Mouse (Mus musculus): Measurements from ENCODE around the gene Nqo1. TPM values are rescaled to one million over a fixed set of nuclear protein-coding genes. Genes with fewer than 3 reads are reported as not detected.

Nqo1 gene
- polyA plus RNA-seq, 1 experiment from 2014 or later, result 8.2 TPM

DNA sequence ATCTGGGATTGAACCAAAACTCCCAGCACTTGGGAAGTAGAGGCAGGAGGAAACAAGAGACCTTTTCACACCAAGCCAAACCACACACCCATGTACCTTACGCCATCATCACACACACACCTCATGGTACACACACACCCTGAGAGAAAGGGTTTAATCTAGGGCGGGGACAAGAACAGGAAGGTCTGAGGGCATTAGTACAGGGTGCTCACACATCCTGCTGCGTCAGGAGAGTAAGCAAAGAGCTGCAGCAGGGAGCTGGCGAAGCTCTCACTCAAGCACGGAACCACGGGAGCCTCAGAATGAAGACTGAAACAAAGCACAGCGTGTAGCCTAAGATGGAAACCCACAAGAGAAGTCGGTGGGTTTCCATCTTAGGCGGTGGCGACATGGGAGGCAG is 10.9 kb upstream of the Nqo1 start:
- no peak for ATAC-seq
- Histone ChIP-seq H3K4me3 (ENCODE audit: low read depth, low read length) (no peak overlapping the region), H3K4me1 (ENCODE audit: insufficient read depth, low read depth, low read length) (no peaks in the 10 kb centered on the region), H3K36me3 (ENCODE audit: insufficient read depth, low read length) (peaks cover 44% of the 10 kb centered on the region), H3K27me3 (replicated peaks; ENCODE audit: insufficient read depth, low read length) (no peaks in the 10 kb centered on the region), H3K9me3 (ENCODE audit: low read length) (no peaks in the 10 kb centered on the region), H3K9ac (replicated peaks; ENCODE audit: low read depth) (no peak overlapping the region), H3K4me2 (replicated peaks; ENCODE audit: low read depth, low read length) (no peak overlapping the region), H3K27ac (ENCODE audit: low read length) (no peak overlapping the region)
- DNase-seq (ENCODE audit: low spot score), result no peak
- TF ChIP-seq EP300 (IDR thresholded peaks at IDR 0.05) (no peak), CTCF (IDR thresholded peaks at IDR 0.05) (no peak)
- WGBS, result 92% methylated on average over 10 of the region's 10 CpGs

DNA sequence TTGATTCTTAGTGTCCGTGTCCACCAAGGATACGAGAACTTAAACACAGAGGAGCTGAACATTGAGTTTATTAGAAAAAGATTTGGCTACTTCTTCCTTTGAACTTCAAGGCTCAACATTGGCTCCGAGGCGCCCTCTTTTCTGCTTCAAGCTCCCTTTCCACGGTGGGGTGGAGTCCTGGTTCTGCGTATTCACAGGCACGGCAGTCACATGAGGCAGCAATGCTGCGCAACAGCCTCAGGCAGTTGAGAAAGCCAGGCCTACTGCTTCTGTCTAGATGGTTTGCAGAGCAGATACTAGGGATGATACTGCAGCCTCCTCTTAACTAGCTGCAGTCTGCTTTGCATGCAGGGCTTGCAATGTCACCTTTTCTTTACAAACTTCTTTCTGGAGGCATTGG is 9.5 kb upstream of the Nqo1 start:
- 88% methylated on average over 8 of the region's 8 CpGs for WGBS
- no peaks in the 10 kb centered on the region for H3K9me3 ChIP-seq (ENCODE audit: low read length)
- H3K4me1 ChIP-seq (ENCODE audit: insufficient read depth, low read depth, low read length), result no peaks in the 10 kb centered on the region
- ATAC-seq (no peak), DNase-seq (ENCODE audit: low spot score) (no peak)
- no peak overlapping the region for H3K9ac ChIP-seq (replicated peaks; ENCODE audit: low read depth)
- no peaks in the 10 kb centered on the region for H3K27me3 ChIP-seq (replicated peaks; ENCODE audit: insufficient read depth, low read length)
- peaks cover 33% of the 10 kb centered on the region; the same call in 1 of the 2 replicates for H3K36me3 ChIP-seq (ENCODE audit: insufficient read depth, low read length)
- H3K4me2 ChIP-seq (replicated peaks; ENCODE audit: low read depth, low read length), result no peak overlapping the region
- H3K27ac ChIP-seq (ENCODE audit: low read length), result no peak overlapping the region
- no peak for TF ChIP-seq EP300 (IDR thresholded peaks at IDR 0.05)
- no peak for TF ChIP-seq CTCF (IDR thresholded peaks at IDR 0.05)
- no peak overlapping the region for H3K4me3 ChIP-seq (ENCODE audit: low read depth, low read length)

DNA sequence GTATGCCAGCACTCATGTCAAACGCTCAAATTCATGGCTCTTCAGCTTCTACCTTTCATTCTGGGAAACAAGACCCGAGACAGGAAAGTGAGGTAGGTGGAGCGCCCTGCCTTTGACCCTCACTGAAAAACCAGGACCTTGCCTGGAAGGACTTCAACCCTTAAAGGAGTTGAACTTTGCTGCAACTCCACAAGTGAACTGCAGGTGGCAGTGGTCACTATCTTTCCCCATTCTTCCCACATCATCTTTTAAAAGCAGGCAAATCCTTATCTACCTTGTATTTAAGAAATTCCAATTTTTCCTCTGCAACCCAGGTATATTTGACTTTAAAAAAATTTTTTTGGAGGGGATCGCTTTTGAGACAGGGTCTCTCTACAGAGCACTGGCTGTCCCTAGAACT is 8.4 kb upstream of the Nqo1 start:
- H3K36me3 ChIP-seq (ENCODE audit: insufficient read depth, low read length), result peaks cover 29% of the 10 kb centered on the region; the same call in 1 of the 2 replicates
- DNase-seq (ENCODE audit: low spot score) (peak; percentile 56), ATAC-seq (no peak)
- H3K9ac ChIP-seq (replicated peaks; ENCODE audit: low read depth), result no peak overlapping the region
- TF ChIP-seq CTCF (IDR thresholded peaks at IDR 0.05) (peak; percentile 77), EP300 (IDR thresholded peaks at IDR 0.05) (no peak)
- 62% methylated on average over 4 of the region's 4 CpGs for WGBS
- H3K4me1 ChIP-seq (ENCODE audit: insufficient read depth, low read depth, low read length), result no peaks in the 10 kb centered on the region
- no peak overlapping the region for H3K4me3 ChIP-seq (ENCODE audit: low read depth, low read length)
- no peak overlapping the region for H3K4me2 ChIP-seq (replicated peaks; ENCODE audit: low read depth, low read length)
- no peaks in the 10 kb centered on the region for H3K27me3 ChIP-seq (replicated peaks; ENCODE audit: insufficient read depth, low read length)
- no peak overlapping the region for H3K27ac ChIP-seq (ENCODE audit: low read length)
- no peaks in the 10 kb centered on the region for H3K9me3 ChIP-seq (ENCODE audit: low read length)

DNA sequence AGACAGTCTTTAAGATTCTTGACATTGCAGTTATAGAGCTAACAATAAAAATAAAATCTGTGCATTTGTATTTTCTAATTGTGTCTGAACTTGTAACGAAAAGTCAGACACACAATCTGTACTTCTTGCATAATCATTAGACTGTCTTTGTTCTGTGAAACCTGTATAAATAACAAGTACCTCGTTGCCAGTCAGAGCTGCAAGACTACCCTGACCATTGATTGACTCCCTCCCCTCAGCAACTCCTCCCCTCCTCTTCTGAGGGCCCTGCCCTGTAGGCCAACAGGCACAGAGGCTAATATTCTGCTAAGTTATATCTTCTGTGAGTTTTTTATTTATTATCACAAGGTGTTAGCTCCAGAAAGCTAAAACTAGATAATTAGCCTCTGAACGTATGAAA is 2.9 kb upstream of the Nqo1 start:
- peaks cover 4% of the 10 kb centered on the region; the same call in 1 of the 2 replicates for H3K4me1 ChIP-seq (ENCODE audit: insufficient read depth, low read depth, low read length)
- 34% methylated on average over 3 of the region's 3 CpGs for WGBS
- H3K4me2 ChIP-seq (replicated peaks; ENCODE audit: low read depth, low read length), result no peak overlapping the region
- H3K9me3 ChIP-seq (ENCODE audit: low read length), result no peaks in the 10 kb centered on the region
- peak; percentile 50 for DNase-seq (ENCODE audit: low spot score)
- H3K4me3 ChIP-seq (ENCODE audit: low read depth, low read length), result no peak overlapping the region
- no peak overlapping the region for H3K9ac ChIP-seq (replicated peaks; ENCODE audit: low read depth)
- 0 out of 2 replicates have a peak, but pooled peaks have one; percentile 34 for ATAC-seq
- H3K27ac ChIP-seq (ENCODE audit: low read length), result no peak overlapping the region
- H3K36me3 ChIP-seq (ENCODE audit: insufficient read depth, low read length), result 0 out of 2 replicates have a peak, but pooled peaks cover 6% of the 10 kb centered on the region
- H3K27me3 ChIP-seq (replicated peaks; ENCODE audit: insufficient read depth, low read length), result no peaks in the 10 kb centered on the region
- no peak for TF ChIP-seq EP300 (IDR thresholded peaks at IDR 0.05)
- no peak for TF ChIP-seq CTCF (IDR thresholded peaks at IDR 0.05)

DNA sequence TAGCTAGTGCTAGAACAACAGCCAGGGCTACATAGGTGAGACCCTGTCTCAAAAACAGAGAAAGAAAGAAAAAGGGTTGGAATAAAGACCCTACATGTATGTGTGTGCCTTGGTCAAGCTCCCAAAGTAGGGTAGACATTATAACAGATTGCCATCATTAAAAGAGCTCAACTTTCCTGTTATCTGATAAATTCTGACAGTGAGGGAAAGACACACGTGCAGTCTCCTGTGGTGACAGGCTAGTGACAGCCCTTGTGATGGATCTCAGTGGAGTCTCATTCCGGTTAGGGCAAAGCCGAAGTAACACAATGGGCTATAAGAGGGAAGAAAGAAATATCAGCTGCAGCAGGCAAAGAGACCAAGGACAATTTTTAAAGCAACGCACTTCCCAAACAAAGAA is 1.1 kb upstream of the Nqo1 start:
- Histone ChIP-seq H3K4me2 (replicated peaks; ENCODE audit: low read depth, low read length) (no peak overlapping the region), H3K36me3 (ENCODE audit: insufficient read depth, low read length) (no peaks in the 10 kb centered on the region), H3K9ac (replicated peaks; ENCODE audit: low read depth) (no peak overlapping the region), H3K27me3 (replicated peaks; ENCODE audit: insufficient read depth, low read length) (no peaks in the 10 kb centered on the region), H3K4me1 (ENCODE audit: insufficient read depth, low read depth, low read length) (peaks cover 4% of the 10 kb centered on the region; the same call in 1 of the 2 replicates), H3K27ac (ENCODE audit: low read length) (no peak overlapping the region), H3K4me3 (ENCODE audit: low read depth, low read length) (no peak overlapping the region), H3K9me3 (ENCODE audit: low read length) (no peaks in the 10 kb centered on the region)
- WGBS, result 54% methylated on average over 4 of the region's 4 CpGs
- DNase-seq (ENCODE audit: low spot score), result no peak
- ATAC-seq, result no peak
- TF ChIP-seq CTCF (IDR thresholded peaks at IDR 0.05) (no peak), EP300 (IDR thresholded peaks at IDR 0.05) (no peak)

DNA sequence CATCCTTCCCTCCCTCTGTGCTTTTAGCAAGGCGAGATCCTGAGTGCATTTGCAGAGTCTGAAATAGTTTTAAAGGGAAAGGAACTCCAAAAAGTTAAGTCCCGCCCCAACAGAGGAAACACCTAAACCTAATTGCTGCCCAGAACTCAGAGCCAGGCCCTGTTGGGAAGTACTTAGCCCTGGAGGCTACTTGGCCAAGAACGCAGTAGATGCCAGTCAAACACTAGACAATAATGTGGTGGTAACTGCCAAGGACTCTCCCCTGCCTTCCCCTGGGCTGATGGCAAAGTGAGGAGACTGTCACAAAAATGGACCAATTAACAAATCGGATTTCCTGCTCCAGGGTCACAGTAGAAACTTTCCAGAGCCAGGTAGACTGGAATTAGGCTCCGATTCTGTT is 1.1 kb downstream of the Nqo1 start:
- ATAC-seq (no peak), DNase-seq (ENCODE audit: low spot score) (no peak)
- Histone ChIP-seq H3K27me3 (replicated peaks; ENCODE audit: insufficient read depth, low read length) (no peaks in the 10 kb centered on the region), H3K36me3 (ENCODE audit: insufficient read depth, low read length) (no peaks in the 10 kb centered on the region), H3K27ac (ENCODE audit: low read length) (no peak overlapping the region), H3K4me1 (ENCODE audit: insufficient read depth, low read depth, low read length) (peaks cover 4% of the 10 kb centered on the region; the same call in 1 of the 2 replicates), H3K9me3 (ENCODE audit: low read length) (no peaks in the 10 kb centered on the region), H3K4me2 (replicated peaks; ENCODE audit: low read depth, low read length) (no peak overlapping the region), H3K4me3 (ENCODE audit: low read depth, low read length) (no peak overlapping the region), H3K9ac (replicated peaks; ENCODE audit: low read depth) (no peak overlapping the region)
- WGBS, result 79% methylated on average over 5 of the region's 5 CpGs
- TF ChIP-seq CTCF (IDR thresholded peaks at IDR 0.05) (no peak), EP300 (IDR thresholded peaks at IDR 0.05) (no peak)

DNA sequence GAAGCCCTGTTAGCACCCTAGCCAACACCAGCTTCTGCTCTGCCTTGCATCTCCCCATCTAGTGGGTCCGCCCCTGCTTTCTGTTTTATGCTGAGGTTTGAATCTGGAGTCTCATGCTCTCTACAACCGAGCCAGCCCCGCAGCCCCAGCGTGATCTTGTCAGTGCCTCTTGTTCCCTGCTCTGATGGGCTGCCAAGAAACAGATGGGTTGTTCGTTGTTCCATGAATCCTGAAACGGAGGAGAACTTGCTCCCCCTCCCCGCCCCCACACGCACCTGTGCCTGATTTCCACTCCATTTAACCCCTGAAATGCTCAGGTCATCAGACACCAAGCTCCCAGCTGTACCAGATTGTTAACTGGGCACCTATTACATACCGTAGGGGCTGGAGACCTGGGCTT is 3.5 kb downstream of the Nqo1 start:
- 35% methylated on average over 9 of the region's 9 CpGs for WGBS
- H3K36me3 ChIP-seq (ENCODE audit: insufficient read depth, low read length), result no peaks in the 10 kb centered on the region
- TF ChIP-seq EP300 (IDR thresholded peaks at IDR 0.05), result no peak
- TF ChIP-seq CTCF (IDR thresholded peaks at IDR 0.05), result no peak
- no peaks in the 10 kb centered on the region for H3K27me3 ChIP-seq (replicated peaks; ENCODE audit: insufficient read depth, low read length)
- no peak overlapping the region for H3K4me2 ChIP-seq (replicated peaks; ENCODE audit: low read depth, low read length)
- peaks cover 4% of the 10 kb centered on the region; the same call in 1 of the 2 replicates for H3K4me1 ChIP-seq (ENCODE audit: insufficient read depth, low read depth, low read length)
- H3K27ac ChIP-seq (ENCODE audit: low read length), result no peak overlapping the region
- no peak overlapping the region for H3K4me3 ChIP-seq (ENCODE audit: low read depth, low read length)
- no peak for DNase-seq (ENCODE audit: low spot score)
- H3K9me3 ChIP-seq (ENCODE audit: low read length), result no peaks in the 10 kb centered on the region
- no peak for ATAC-seq
- no peak overlapping the region for H3K9ac ChIP-seq (replicated peaks; ENCODE audit: low read depth)
